Mouse (Mus musculus) forelimb bud, embryonic 11.5 days (tissue): Measurements from ENCODE around the gene Trabd2b.
A peak's percentile ranks its signal among the peaks of the same experiment; 100 is the strongest.

Source experiments
- DNase-seq: peaks from one replicate; pipeline ENCODE4 v3.0.0-alpha.2; 2012; ENCODE audit warnings: low read depth, low spot score

Trabd2b gene

DNA sequence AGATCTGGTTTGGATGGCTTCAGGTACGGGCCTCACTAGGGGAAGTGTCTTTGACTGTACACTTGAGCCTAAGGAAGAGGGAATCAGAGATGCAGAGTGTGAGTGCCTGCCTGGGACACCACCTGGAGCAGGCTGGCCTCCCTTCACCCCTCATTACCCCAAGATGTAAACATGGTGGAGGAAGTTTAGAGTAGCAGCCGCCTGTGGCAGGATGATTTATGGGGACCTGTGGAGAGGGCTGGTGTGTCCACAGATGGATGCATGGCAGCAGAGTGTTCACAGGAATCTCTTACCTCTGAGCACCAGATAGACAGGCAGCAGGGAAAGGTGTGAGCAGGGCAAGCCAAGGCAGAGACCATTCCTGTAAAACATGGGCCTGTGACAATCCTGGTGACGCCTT, 199.1 kb downstream of the Trabd2b start:
- DNase-seq, result no peak

DNA sequence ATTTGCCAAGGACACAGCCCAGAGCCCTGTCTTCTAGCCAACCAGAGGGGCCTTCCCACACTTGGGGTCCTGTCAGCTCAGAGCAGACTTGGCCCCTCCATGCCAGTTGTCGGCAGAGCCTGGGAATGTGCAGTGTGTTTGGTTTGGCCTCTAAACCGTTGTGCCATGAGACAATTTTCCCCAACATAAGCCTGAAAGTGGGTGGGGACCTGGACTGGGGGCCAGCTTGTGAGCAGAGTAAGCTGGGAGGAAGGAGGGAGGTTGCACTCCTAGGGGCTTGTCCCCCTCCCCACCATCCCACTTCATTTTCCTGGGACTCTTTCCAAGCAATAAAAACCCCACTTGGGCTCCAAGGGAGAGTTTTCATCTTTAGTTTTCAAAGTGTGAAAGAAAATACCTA, 201.3 kb downstream of the Trabd2b start:
- no peak for DNase-seq

DNA sequence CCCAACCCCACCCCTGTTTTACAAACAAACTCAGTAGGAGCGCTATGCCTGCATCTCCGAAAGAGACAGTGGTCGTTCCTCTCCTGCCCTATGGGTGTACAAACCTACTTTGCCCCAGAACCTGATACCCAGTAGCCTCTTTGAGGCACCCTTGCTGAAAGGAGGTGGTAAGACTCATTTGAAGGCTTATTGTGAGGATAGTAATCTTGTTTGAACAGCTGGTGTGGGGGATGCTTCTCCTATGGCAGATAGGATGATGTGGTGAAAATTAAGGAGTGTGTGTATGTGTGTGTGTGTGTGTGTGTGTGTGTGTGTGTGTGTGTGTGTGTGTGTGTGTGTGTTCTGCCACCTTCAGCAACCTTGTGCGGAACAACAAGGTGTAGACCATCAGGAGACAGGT, 202.8 kb downstream of the Trabd2b start:
- no peak for DNase-seq

DNA sequence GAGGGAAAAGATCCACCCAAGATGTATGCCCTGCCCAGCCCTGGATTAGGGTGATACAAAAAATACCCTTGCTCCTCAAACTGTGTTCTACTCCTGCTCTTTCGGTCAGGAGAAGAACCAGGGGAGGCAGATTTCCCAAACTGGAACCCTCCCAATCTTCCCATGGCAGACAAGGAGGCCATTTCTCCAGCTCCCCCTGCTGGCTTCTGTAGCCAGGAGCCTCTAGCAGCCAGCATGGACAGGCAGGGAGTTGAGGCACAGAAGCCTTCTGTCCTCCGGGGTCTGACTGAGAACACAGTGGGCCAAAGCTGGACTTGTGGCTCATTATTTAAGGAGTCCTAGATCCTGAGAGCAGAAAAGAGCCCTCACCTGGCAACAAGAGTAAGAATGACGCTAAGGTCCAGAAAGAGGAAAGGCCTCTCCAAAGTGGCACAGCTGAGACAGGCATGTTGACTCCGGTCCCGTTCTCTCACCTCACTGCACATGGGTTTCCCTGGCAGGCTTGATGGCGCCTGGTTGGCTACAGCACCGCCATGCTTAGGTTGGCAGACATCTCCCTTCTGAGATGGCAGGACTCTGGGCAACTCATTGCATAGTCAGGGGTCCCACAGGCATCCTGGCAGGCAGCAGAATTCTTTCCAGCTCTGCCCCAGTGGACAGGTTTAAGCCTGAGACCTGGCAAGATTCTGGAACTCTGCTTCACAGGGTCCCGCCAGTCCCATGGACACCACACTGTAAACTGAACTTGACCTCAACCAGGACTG, 204.8 kb downstream of the Trabd2b start:
- DNase-seq, result no peak

DNA sequence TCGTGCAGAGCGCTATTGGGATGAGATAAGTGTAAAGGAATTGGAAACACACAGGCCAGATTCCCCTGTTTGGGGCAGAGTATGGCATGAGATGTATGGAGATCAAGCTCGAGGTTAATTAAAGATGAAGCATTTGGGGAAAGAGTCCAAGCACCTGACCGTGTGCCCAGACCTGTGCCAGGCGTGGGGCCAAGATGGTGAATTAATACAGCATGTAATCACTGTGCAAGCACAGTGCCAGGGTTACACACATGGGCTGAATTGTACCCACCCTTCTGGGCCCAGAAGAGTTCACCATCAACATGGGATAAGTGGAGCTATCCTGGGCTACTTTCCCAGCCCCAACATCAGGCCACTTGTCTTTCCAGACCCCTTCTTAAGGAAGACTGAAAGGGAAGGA, 205.5 kb downstream of the Trabd2b start:
- DNase-seq, result no peak

DNA sequence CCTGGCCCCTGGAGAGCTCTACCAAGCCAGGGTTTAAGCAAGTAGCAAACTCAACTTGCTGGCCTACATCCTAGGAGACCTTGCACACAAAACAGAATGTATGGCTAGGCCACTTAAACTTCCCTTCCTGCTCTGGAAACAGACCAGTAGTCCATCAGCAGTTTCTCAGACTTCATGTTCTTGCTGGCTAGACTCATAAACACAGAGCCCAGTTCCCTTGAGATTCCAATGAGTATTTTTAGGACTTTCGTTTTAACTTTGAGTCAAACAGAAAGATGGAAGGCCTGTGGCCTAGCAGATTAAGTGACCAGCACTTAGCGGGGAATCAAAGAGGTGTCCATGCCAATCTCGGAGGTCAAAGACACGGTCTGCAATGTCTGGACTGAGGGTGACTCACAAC, 206.3 kb downstream of the Trabd2b start:
- no peak for DNase-seq

DNA sequence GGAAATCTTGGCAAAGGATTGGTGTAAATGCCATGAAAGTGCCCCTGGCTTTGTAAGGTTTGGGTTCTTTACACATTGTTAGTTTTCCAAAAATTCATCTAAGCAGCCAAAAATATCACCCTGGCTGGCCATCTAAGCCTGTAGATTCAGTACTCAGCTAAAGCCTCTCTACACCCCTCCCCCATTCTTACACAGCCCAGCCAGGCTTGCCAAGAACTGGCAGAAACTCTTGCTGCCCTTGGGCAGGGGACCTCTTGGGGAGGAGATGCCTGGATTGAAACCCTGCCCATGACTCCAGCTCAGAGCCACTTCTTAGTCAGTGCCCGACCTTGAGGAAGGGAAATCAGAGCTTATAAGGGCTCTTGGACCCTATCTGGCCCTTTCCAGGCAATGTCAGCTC, 207.6 kb downstream of the Trabd2b start:
- DNase-seq, result no peak

DNA sequence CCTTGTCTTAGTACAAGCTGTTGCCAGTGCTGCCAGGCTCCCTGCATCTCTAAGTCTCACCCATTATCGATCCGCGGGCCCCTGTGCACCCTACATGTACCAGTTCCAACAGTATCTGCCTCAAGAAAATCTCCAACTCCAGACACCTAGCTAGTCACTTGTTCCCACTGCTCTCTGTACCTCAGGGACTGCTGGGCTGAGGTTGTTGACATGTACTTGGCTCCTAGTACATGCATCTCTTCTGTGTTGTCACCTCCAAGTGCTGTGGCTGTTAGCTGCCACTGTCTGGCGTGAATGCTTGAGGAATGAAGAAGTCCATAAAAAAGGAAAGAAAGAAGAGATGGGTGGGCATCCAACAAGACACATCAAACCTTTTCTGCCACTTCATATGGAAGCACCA, 209.2 kb downstream of the Trabd2b start:
- DNase-seq, result no peak

DNA sequence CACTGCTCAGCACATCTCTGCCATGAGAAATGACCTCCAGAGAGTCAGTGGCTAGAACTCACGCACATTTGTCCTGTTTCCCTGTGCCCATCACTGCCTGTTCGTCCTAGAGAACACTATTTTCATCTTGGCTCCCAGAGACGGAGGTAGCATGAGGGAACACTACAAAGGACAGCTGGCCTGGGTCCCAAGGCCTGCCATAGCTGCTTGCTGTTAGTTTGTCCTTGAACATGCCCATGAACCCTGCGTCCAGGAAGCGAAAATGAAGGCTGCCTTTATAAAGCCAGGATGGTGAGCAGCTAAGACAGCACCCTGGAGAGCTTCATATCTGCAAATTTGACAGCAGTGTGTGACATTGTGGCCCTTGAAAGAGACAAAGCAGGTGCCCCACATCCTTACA, 216.4 kb downstream of the Trabd2b start:
- DNase-seq, result no peak

DNA sequence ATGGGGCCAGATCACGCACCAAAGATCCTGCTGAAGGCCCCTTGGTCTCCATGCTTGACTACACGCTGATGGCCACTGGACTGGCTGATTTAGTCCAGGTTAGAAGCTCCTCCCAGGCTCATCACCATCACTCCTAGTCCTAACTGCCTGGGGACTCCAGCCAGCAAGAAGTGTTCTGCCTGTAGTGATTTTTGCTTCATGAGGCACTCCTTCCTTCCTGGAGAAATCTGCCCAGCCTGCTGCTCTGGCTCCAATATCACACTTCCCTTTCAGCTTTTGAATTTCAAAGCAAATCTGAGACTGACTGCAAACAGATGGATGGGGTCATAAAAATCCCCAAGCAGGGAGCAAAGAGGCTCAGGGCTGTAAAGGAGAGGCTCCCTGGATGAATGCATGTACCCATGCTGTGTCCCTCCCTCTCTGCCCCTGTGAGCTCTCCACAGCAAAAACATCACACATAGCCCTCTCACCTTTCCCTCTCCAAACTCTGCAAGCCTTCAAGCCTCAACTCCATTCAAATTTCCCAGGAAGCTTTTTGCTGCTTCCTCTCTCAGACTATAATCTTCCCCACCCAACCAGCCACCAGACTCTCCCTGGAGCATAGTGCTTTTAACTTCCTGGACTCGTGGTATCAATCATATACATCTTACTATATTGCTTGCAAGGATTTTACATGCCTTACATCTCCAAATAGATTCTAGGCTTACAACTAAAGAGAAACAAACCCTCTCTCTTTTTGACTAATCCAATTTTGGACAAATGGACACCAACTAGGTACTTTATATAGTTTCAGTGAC, 217.8 kb downstream of the Trabd2b start:
- DNase-seq, result peak; percentile 57

DNA sequence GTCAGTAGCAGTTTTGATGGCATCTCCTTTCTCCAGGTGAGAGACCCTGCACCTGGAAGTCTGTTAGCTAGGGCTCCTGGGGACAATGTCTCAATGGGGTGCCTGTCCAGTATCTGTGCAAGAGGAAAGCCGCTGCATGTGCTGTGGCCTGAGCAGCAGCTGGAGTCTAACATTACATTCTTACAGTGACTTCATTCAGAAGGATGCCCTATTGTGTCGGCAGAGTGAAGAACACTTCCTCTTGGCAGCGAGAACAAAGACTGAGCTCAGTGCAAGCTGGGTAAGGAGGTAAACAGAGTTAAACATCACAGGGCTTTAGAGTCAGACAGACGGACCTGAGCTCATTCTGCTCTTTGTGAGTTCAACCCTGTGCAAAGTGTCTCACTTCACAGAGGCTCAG, 218.8 kb downstream of the Trabd2b start:
- DNase-seq, result no peak

DNA sequence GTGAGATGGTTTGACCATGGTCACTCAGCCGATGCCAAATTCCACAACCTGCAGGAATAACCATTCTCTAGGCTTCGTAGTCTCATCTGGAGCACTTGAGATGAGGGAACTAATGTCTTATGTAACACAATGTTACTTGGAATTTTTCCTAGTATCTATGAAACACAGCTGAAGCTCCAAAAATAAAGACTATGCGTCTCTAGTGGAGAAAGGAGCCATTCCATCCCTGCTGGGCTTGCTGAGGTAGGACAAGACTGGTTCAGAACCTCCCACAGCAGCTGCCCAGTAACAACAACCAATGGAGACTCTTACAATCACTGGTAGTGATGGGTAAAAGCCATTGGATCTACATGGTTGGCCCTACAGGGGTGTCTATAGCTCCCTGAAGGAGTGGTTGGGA, 219.4 kb downstream of the Trabd2b start:
- DNase-seq, result no peak

DNA sequence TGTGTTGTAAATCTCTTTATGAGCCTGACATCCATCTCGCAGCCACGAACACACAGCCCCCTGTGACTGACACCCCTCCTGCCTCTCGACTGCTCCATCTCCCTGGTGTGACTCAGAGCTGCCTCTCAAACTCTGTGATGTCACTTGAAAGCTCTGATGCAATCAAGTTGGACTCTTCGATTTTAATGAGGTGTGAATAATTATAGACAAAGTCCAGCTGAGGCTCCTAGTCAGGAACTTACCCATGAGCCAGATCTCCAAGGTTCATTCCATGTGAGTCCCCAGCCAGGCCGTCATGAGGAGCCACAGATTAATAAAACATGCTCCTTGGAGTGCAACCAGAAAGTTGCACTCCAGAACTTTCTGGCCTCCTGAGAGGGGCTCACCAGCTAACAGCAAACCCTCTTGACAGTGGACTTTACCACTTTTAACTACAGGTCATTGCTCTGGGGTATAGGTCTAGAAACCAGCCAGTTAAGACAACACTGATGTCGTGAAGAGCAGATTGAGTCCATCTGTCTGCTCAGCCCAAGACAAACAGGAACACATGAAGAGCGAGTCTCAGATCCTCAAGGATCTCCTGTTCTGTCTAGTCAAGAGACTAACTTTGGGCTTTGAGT, 221.3 kb downstream of the Trabd2b start:
- no peak for DNase-seq

DNA sequence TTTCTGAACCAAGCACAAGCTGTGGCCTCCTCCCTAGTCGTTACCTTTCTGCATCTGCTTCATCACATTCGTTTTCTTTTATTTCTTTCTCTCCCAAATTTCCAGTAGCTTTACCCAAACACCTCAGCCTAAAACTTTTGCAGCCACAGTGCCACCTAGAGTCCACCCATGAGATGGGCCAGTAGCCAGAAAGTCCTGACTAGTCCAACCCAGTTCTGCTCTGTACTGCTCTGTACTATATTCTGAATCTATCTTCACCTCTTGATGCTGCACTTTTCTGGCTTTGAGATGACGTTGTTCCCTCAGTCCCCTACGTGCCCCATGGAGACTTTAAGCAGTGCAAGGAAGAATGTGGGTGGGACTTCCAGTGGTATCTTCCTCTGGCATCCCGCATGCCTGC, 229.4 kb downstream of the Trabd2b start:
- DNase-seq, result peak; percentile 49

DNA sequence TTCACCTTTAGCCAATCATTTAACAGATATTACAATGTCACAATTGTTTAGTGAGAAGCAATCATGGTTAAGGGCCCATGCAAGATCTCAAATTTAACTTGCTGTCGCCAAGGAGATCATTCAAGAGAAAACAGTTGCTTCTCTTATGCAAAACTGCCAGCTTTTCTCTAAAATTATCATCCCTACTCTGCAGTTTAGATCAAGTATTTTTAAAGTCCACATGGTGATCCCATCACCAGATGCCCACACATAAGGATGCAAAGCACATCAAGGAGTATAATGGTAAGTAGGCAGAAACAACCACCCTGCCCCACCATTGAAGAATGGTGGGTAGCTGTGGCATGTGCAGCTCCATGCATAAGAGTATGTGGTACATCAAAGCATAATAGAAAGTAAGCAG, 229.8 kb downstream of the Trabd2b start:
- DNase-seq, result no peak

DNA sequence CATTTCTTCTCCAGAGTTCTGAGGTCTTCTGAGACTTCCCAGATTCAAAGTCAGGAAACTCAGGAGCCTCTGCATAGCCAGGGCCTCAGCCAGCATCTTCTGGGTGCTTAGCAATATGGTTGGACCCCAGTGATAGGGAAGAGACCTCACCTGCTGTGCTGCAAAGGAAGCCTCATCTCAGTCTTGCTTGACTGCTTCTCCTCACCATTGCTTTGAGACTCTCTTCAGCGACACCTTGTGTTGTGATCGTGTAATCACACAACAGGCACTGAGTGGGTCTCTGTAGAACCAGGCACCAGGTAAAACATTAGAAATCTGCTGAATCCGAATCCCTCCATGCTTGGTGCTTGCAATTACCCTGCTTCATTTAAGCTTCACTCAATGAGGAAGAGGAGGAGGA, 230.6 kb downstream of the Trabd2b start:
- peak; percentile 45 for DNase-seq

DNA sequence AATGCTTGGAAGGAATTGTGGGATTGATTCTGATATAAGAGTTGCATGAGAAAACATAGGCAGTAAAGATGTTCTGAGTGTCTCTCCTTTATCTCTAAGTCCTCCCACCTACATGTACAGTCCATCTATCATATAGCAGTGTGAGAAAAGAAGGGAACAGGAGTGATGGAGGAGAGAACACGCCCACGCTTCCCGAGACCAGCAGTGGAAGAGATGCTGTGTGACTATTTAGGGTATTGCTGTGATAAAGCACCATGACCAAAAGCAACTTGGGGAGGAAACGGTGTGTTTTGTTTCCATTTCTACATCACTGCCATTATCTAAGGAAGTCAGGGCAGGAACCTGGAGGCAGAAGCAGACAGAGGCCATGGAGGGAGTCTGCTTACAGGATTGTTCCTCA, 235.9 kb downstream of the Trabd2b start:
- DNase-seq, result no peak

DNA sequence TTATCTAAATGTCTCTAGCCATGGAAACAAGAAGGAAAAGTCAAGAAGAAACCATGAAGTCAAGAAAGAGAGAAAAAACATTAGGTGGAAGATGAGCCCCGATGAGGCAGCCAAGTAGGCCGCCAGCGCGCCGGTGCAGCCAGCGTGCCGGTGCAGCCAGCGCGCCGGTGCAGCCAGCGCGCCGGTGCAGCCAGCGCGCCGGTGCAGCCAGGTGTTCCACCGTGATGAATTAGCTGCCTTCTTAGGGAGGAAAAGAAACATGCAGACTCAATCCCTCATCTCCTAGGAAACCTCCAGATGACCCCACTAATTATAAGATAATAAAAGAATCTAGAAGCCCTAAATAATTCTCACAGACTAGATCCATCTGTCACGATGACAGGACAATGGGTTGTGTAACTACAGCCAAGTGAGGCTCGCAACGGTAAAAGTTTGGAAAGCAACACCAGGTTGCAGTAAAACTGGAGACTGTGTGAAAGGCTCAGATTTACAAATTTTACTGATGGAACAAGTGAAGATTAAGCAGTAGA, 237.2 kb downstream of the Trabd2b start:
- DNase-seq, result no peak

DNA sequence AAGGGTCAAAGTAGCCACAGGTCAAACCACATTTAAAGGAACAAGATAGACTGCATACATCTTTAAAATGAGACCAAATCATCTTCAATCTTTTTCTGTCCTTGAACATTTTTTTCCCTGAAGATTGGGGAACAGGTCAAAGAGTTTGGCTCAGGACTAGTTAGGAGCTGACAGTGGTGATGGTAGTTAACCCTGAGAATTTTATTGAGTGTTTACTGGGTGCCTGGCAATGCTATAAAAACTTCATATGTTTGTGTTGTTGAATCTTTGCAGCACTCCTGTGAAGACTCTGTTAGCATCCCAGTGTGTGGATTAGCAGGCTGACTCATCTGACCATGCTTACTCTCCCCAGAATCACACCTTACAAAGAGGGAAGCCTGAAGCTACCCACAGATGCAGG, 238.8 kb downstream of the Trabd2b start:
- DNase-seq, result peak; percentile 52

DNA sequence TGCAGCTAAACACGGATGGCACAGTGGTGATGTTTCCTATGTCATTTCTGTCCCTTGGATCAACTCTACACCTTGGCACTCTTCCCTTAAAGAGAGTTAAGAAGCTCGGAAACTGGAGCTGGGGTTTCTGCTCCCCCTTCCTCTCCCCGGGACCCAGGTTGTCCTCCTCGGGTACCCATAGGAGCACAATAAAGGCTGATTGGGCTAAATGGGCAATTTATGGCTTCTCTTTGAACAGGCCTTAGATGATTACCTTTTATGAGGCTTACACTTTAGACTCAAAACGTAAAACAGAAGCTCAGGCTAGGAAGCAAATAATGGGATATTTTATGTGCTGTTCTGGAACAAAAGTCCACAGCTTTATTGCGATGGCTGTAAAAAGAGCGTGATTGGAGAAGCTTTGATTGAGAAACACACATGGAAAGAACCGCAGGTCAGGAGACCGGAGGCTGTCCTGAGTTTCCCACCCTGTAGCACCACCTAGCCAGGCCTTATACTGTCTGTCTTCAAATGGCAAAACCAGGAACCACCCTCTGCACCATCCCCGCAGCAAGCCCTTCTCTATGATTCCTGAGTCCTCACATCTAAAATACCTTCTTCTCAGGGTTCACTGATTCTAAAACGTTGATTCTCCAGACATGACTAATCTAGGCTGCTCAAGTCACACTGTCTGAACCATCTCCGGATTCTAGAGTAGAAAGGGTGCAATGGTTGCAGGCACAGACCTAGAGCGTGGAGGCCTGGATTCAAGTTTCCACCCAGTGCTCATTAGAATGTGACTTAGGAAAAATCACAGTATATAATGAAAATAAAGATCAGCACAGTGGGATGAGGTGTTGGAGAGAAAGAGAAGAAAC, 240.5 kb downstream of the Trabd2b start:
- DNase-seq, result peak; percentile 50

DNA sequence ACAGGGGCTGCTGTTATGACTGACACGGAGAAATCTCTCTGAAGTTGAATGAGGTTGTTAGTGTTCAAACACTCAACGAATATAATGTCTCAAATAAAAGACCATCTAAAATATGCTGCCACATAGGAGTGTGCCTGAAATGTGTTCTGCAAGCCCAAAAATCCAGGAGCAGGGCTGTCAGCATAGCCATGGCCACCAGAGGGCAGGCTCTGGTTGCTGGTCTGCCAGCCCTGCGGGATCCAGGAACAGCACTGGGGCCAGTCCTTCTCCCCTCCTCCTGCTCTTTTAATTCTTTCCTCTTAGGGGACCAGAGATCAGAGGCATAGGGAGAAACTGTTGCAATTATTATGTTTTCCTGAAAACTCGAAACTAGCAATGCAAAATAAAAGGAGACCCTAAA, 241.2 kb downstream of the Trabd2b start:
- peak; percentile 78 for DNase-seq
